Mouse (Mus musculus) kidney, embryonic 15.5 days (tissue): ENCODE data around the gene Cstf1. TPM values are rescaled to one million over a fixed set of nuclear protein-coding genes. Genes with fewer than 3 reads are reported as not detected.
A peak's percentile ranks its signal among the peaks of the same experiment; 100 is the strongest.

Source experiments
- ATAC-seq: fragments of 200-750 bp; cut with Nextera tagmentation; replicated peaks from 2 replicates; pipeline ENCODE4 v1.8.0; 2017; ENCODE audit warnings: moderate TSS enrichment; ENCODE audit not compliant: low FRiP score
- H3K27ac ChIP-seq: fragments of 300-500 bp; sonication (generic); 2 replicates; pipeline ENCODE4 v1.5.1; 2015; ENCODE audit warnings: mild to moderate bottlenecking, inconsistent platforms
- H3K27me3 ChIP-seq: fragments of 300-500 bp; sonication (generic); 2 replicates; pipeline ENCODE4 v1.6.1; 2015; ENCODE audit warnings: inconsistent platforms
- H3K36me3 ChIP-seq: fragments of 300-500 bp; sonication (generic); 2 replicates; pipeline ENCODE4 v1.6.1; 2015; ENCODE audit warnings: inconsistent platforms
- H3K4me1 ChIP-seq: fragments of 300-500 bp; sonication (generic); 2 replicates; pipeline ENCODE4 v1.6.1; 2015; ENCODE audit warnings: inconsistent platforms
- H3K4me2 ChIP-seq: fragments of 300-500 bp; sonication (generic); 2 replicates; pipeline ENCODE4 v1.6.1; 2015; ENCODE audit warnings: moderate library complexity, mild to moderate bottlenecking, inconsistent platforms
- H3K4me3 ChIP-seq: fragments of 300-500 bp; sonication (generic); replicated peaks from 2 replicates; pipeline ENCODE4 v1.5.1; 2015; ENCODE audit warnings: mild to moderate bottlenecking, inconsistent platforms
- H3K9ac ChIP-seq: fragments of 300-500 bp; sonication (generic); 2 replicates; pipeline ENCODE4 v1.6.1; 2015; ENCODE audit warnings: mild to moderate bottlenecking, inconsistent platforms
- H3K9me3 ChIP-seq: fragments of 300-500 bp; sonication (generic); replicated peaks from 2 replicates; pipeline ENCODE4 v1.6.1; 2016; ENCODE audit warnings: inconsistent platforms
- WGBS: fragments of 180-500 bp; shearing (Covaris S2); methylation state at CpG from one replicate; pipeline ENCODE4 v1.1.7; 2015; ENCODE audit warnings: mixed read lengths; 5-methylcytosine and 5-hydroxymethylcytosine counted together
- polyA plus RNA-seq: library from polyadenylated mRNA; unstranded; fragments of >200 nt; fragmentation: Nextera tagmentation; extraction: Ambion mirVana; gene quantifications from 2 replicates; pipeline ENCODE4 v1.2.1, GENCODE M21; 2015

Cstf1 gene
- polyA plus RNA-seq, 1 experiment from 2014 or later: 42.7 TPM

GRCm38 (mm10) chr2:172346933-172347611 is 23.4 kb upstream of the Cstf1 start:
- Histone ChIP-seq H3K4me1 (peaks cover 24% of the 10 kb centered on the region), H3K9ac (no peak overlapping the region)
- 53% methylated on average over 8 of the region's 8 CpGs for WGBS

GRCm38 (mm10) chr2:172348297-172348950 is 22.1 kb upstream of the Cstf1 start:
- Histone ChIP-seq H3K4me3 (no peak overlapping the region), H3K36me3 (no peaks in the 10 kb centered on the region; the same call in 1 of the 2 replicates), H3K27ac (no peak overlapping the region), H3K4me2 (no peak overlapping the region), H3K4me1 (peaks cover 24% of the 10 kb centered on the region), H3K9me3 (no peaks in the 10 kb centered on the region), H3K9ac (no peak overlapping the region), H3K27me3 (no peaks in the 10 kb centered on the region)
- 44% methylated on average over 3 of the region's 3 CpGs for WGBS
- ATAC-seq: no peak

More at GRCm38 (mm10) chr2:172346933-172347611, 23.4 kb upstream of the Cstf1 start:
- Histone ChIP-seq H3K27me3 (no peaks in the 10 kb centered on the region), H3K4me3 (peak overlapping the region; percentile 78), H3K4me2 (peak overlapping the region; percentile 100; the same call in 1 of the 2 replicates), H3K36me3 (no peaks in the 10 kb centered on the region), H3K9me3 (no peaks in the 10 kb centered on the region), H3K27ac (no peak overlapping the region)
- no peak for ATAC-seq

- H3K9me3 ChIP-seq: no peaks in the 10 kb centered on the region
- no peak overlapping the region for H3K4me2 ChIP-seq
- no peak overlapping the region for H3K27ac ChIP-seq
- ATAC-seq: no peak
- H3K4me3 ChIP-seq: no peak overlapping the region
- H3K27me3 ChIP-seq: no peaks in the 10 kb centered on the region
- peaks cover 22% of the 10 kb centered on the region for H3K4me1 ChIP-seq
- peaks cover 13% of the 10 kb centered on the region for H3K36me3 ChIP-seq
- WGBS: 81% methylated on average over 14 of the region's 14 CpGs
- no peak overlapping the region for H3K9ac ChIP-seq
Observed at GRCm38 (mm10) chr2:172349776-172350175, 20.7 kb upstream of the Cstf1 start.

- Histone ChIP-seq H3K4me3 (no peak overlapping the region), H3K27ac (no peak overlapping the region), H3K9ac (no peak overlapping the region), H3K27me3 (no peaks in the 10 kb centered on the region), H3K36me3 (peaks cover 23% of the 10 kb centered on the region), H3K9me3 (no peaks in the 10 kb centered on the region), H3K4me2 (no peak overlapping the region), H3K4me1 (peaks cover 18% of the 10 kb centered on the region; the same call in 1 of the 2 replicates)
- ATAC-seq: no peak
- WGBS: 47% methylated on average over 8 of the region's 8 CpGs
Observed at GRCm38 (mm10) chr2:172350773-172351172, 19.7 kb upstream of the Cstf1 start.

- Histone ChIP-seq H3K4me3 (no peak overlapping the region), H3K9me3 (no peaks in the 10 kb centered on the region), H3K9ac (no peak overlapping the region), H3K4me1 (peaks cover 4% of the 10 kb centered on the region; the same call in 1 of the 2 replicates), H3K27me3 (no peaks in the 10 kb centered on the region), H3K27ac (no peak overlapping the region), H3K36me3 (peaks cover 48% of the 10 kb centered on the region), H3K4me2 (no peak overlapping the region)
- ATAC-seq: no peak
- WGBS: 88% methylated on average over 9 of the region's 9 CpGs
Observed at GRCm38 (mm10) chr2:172353218-172353617, 17.3 kb upstream of the Cstf1 start.

- H3K9ac ChIP-seq: no peak overlapping the region
- no peak overlapping the region for H3K4me2 ChIP-seq
- no peak overlapping the region for H3K27ac ChIP-seq
- ATAC-seq: no peak
- WGBS: 76% methylated on average over 9 of the region's 9 CpGs
- no peaks in the 10 kb centered on the region for H3K27me3 ChIP-seq
- H3K4me1 ChIP-seq: peaks cover 4% of the 10 kb centered on the region; the same call in 1 of the 2 replicates
- no peaks in the 10 kb centered on the region for H3K9me3 ChIP-seq
- peaks cover 63% of the 10 kb centered on the region for H3K36me3 ChIP-seq
- no peak overlapping the region for H3K4me3 ChIP-seq
Observed at GRCm38 (mm10) chr2:172354761-172355160, 15.7 kb upstream of the Cstf1 start.

- Histone ChIP-seq H3K9ac (no peak overlapping the region), H3K36me3 (peaks cover 74% of the 10 kb centered on the region), H3K4me1 (peaks cover 1% of the 10 kb centered on the region; the same call in 1 of the 2 replicates), H3K9me3 (no peaks in the 10 kb centered on the region), H3K27me3 (no peaks in the 10 kb centered on the region), H3K4me2 (no peak overlapping the region), H3K4me3 (no peak overlapping the region), H3K27ac (no peak overlapping the region)
- WGBS: 74% methylated on average over 5 of the region's 5 CpGs
- ATAC-seq: no peak
Observed at GRCm38 (mm10) chr2:172355833-172356232, 14.6 kb upstream of the Cstf1 start.

- Histone ChIP-seq H3K27me3 (no peaks in the 10 kb centered on the region), H3K4me3 (no peak overlapping the region), H3K27ac (no peak overlapping the region), H3K4me2 (no peak overlapping the region), H3K9ac (no peak overlapping the region), H3K9me3 (no peaks in the 10 kb centered on the region), H3K36me3 (peaks cover 100% of the 10 kb centered on the region), H3K4me1 (peaks cover 6% of the 10 kb centered on the region)
- no peak for ATAC-seq
- WGBS: 87% methylated on average over 7 of the region's 7 CpGs
Observed at GRCm38 (mm10) chr2:172363176-172363575, 7.3 kb upstream of the Cstf1 start.

- Histone ChIP-seq H3K27ac (peak overlapping the region; percentile 92), H3K9me3 (no peaks in the 10 kb centered on the region), H3K4me2 (peak overlapping the region; percentile 61), H3K27me3 (no peaks in the 10 kb centered on the region), H3K9ac (peak overlapping the region; percentile 85), H3K36me3 (peaks cover 66% of the 10 kb centered on the region), H3K4me3 (peak overlapping the region; percentile 64), H3K4me1 (peaks cover 32% of the 10 kb centered on the region)
- 0% methylated on average over 11 of the region's 11 CpGs for WGBS
- no peak for ATAC-seq
Observed at GRCm38 (mm10) chr2:172371258-172371657, 777 bp downstream of the Cstf1 start.

GRCm38 (mm10) chr2:172376551-172376950 is 6.1 kb downstream of the Cstf1 start:
- 87% methylated on average over 4 of the region's 4 CpGs for WGBS
- H3K27ac ChIP-seq: no peak overlapping the region
- no peak overlapping the region for H3K4me3 ChIP-seq
- no peak overlapping the region for H3K4me2 ChIP-seq
- peaks cover 90% of the 10 kb centered on the region for H3K36me3 ChIP-seq
- H3K9ac ChIP-seq: no peak overlapping the region
- H3K27me3 ChIP-seq: no peaks in the 10 kb centered on the region
- no peaks in the 10 kb centered on the region for H3K9me3 ChIP-seq
- H3K4me1 ChIP-seq: peaks cover 6% of the 10 kb centered on the region
- ATAC-seq: no peak

- Histone ChIP-seq H3K27me3 (no peaks in the 10 kb centered on the region), H3K9ac (no peak overlapping the region), H3K4me2 (no peak overlapping the region), H3K4me3 (no peak overlapping the region), H3K27ac (no peak overlapping the region), H3K36me3 (peaks cover 95% of the 10 kb centered on the region), H3K9me3 (no peaks in the 10 kb centered on the region), H3K4me1 (peaks cover 1% of the 10 kb centered on the region; the same call in 1 of the 2 replicates)
- 76% methylated on average over 5 of the region's 5 CpGs for WGBS
- no peak for ATAC-seq
Observed at GRCm38 (mm10) chr2:172376999-172377515, 6.6 kb downstream of the Cstf1 start.

- no peak overlapping the region for H3K4me2 ChIP-seq
- H3K9ac ChIP-seq: no peak overlapping the region
- H3K4me3 ChIP-seq: no peak overlapping the region
- 70% methylated on average over 7 of the region's 7 CpGs for WGBS
- no peaks in the 10 kb centered on the region for H3K4me1 ChIP-seq
- ATAC-seq: no peak
- H3K9me3 ChIP-seq: no peaks in the 10 kb centered on the region
- H3K27me3 ChIP-seq: no peaks in the 10 kb centered on the region
- peaks cover 99% of the 10 kb centered on the region for H3K36me3 ChIP-seq
- H3K27ac ChIP-seq: no peak overlapping the region
Observed at GRCm38 (mm10) chr2:172378332-172378731, 7.9 kb downstream of the Cstf1 start.
